Mouse (Mus musculus) ovary, postnatal 14 days (tissue): Measurements from ENCODE around the gene Jmjd7.

ENCODE experiments used
- DNase-seq: peaks from one replicate; pipeline ENCODE4 v3.0.0; 2022; ENCODE audit warnings: low spot score

The Jmjd7 gene

GRCm38 (mm10) chr2:120060190-120060589, 32.9 kb downstream of the Jmjd7 start:
- DNase-seq = no peak

- DNase-seq = no peak
These were observed 33.4 kb downstream of the Jmjd7 start for GRCm38 (mm10) chr2:120060651-120061050.

GRCm38 (mm10) chr2:120062248-120062647, 35.0 kb downstream of the Jmjd7 start:
- no peak for DNase-seq

- DNase-seq = no peak
These were observed 37.4 kb downstream of the Jmjd7 start for GRCm38 (mm10) chr2:120064639-120065038.

GRCm38 (mm10) chr2:120065243-120065642, 38.0 kb downstream of the Jmjd7 start:
- DNase-seq = no peak

GRCm38 (mm10) chr2:120066224-120066623, 38.9 kb downstream of the Jmjd7 start:
- DNase-seq = no peak

GRCm38 (mm10) chr2:120068555-120069465, 41.5 kb downstream of the Jmjd7 start:
- DNase-seq = peak; percentile 48

GRCm38 (mm10) chr2:120069466-120069990, 42.2 kb downstream of the Jmjd7 start:
- DNase-seq = no peak

- DNase-seq = no peak
These were observed 46.8 kb downstream of the Jmjd7 start for GRCm38 (mm10) chr2:120074096-120074495.

GRCm38 (mm10) chr2:120076076-120076705, 48.9 kb downstream of the Jmjd7 start:
- DNase-seq = peak; percentile 54
